Mouse (Mus musculus) hindbrain, embryonic 10.5 days (tissue): ENCODE data around the gene Tagln. TPM values are rescaled to one million over a fixed set of nuclear protein-coding genes. Genes with fewer than 3 reads are reported as not detected.

Experiments
- DNase-seq: peaks from one replicate; pipeline ENCODE4 v3.0.0-alpha.2; 2017; ENCODE audit warnings: low spot score
- H3K27ac ChIP-seq: fragments of 300-500 bp; sonication (generic); 2 replicates; pipeline ENCODE4 v1.5.1; 2016; ENCODE audit warnings: mild to moderate bottlenecking, moderate library complexity
- H3K27me3 ChIP-seq: fragments of 300-500 bp; sonication (generic); 2 replicates; pipeline ENCODE4 v1.6.1; 2016; ENCODE audit warnings: mild to moderate bottlenecking; ENCODE audit not compliant: poor library complexity, insufficient read depth, severe bottlenecking
- H3K36me3 ChIP-seq: fragments of 300-500 bp; sonication (generic); 2 replicates; pipeline ENCODE4 v1.6.1; 2016; ENCODE audit warnings: mild to moderate bottlenecking, moderate library complexity
- H3K4me1 ChIP-seq: fragments of 300-500 bp; sonication (generic); replicated peaks from 2 replicates; pipeline ENCODE4 v1.6.1; 2016; ENCODE audit warnings: mild to moderate bottlenecking
- H3K4me3 ChIP-seq: fragments of 300-500 bp; sonication (generic); 2 replicates; pipeline ENCODE4 v1.5.1; 2016; ENCODE audit warnings: mild to moderate bottlenecking, moderate library complexity
- H3K9me3 ChIP-seq: fragments of 300-500 bp; sonication (generic); 2 replicates; pipeline ENCODE4 v1.6.1; 2016; ENCODE audit warnings: mild to moderate bottlenecking, moderate library complexity
- WGBS: fragments of 180-500 bp; shearing (Covaris S2); methylation state at CpG from one replicate; pipeline ENCODE4 v1.1.7; 2016; 5-methylcytosine and 5-hydroxymethylcytosine counted together
- polyA plus RNA-seq: library from polyadenylated mRNA; unstranded; fragments of >200 nt; fragmentation: Nextera tagmentation; extraction: Ambion mirVana; gene quantifications from 2 replicates; pipeline ENCODE4 v1.2.1, GENCODE M21; 2016

Tagln gene
- polyA plus RNA-seq, 1 experiment from 2014 or later: 34.8 TPM

- H3K36me3 ChIP-seq: peaks cover 95% of the 10 kb centered on the region
- no peak overlapping the region for H3K4me3 ChIP-seq
- 89% methylated on average over 5 of the region's 5 CpGs for WGBS
- no peaks in the 10 kb centered on the region for H3K27me3 ChIP-seq
- H3K9me3 ChIP-seq: no peaks in the 10 kb centered on the region
- H3K4me1 ChIP-seq: no peaks in the 10 kb centered on the region
- DNase-seq: no peak
- no peak overlapping the region for H3K27ac ChIP-seq
Measured at GRCm38 (mm10) chr9:45917041-45917934, 18.6 kb downstream of the Tagln start.

- Histone ChIP-seq H3K4me3 (no peak overlapping the region), H3K27ac (no peak overlapping the region), H3K27me3 (no peaks in the 10 kb centered on the region), H3K4me1 (no peaks in the 10 kb centered on the region), H3K36me3 (peaks cover 96% of the 10 kb centered on the region), H3K9me3 (no peaks in the 10 kb centered on the region)
- DNase-seq: no peak
- 96% methylated on average over 2 of the region's 2 CpGs for WGBS
Measured at GRCm38 (mm10) chr9:45915659-45916058, 20.2 kb downstream of the Tagln start.

- peaks cover 79% of the 10 kb centered on the region for H3K36me3 ChIP-seq
- H3K27ac ChIP-seq: no peak overlapping the region
- 61% methylated on average over 1 of the region's 1 CpGs for WGBS
- peaks cover 16% of the 10 kb centered on the region for H3K4me1 ChIP-seq
- H3K27me3 ChIP-seq: no peaks in the 10 kb centered on the region
- no peak overlapping the region for H3K4me3 ChIP-seq
- no peaks in the 10 kb centered on the region for H3K9me3 ChIP-seq
- peak; percentile 30 for DNase-seq
Measured at GRCm38 (mm10) chr9:45911673-45912072, 24.2 kb downstream of the Tagln start.

GRCm38 (mm10) chr9:45910995-45911394, 24.9 kb downstream of the Tagln start:
- Histone ChIP-seq H3K9me3 (no peaks in the 10 kb centered on the region), H3K4me3 (no peak overlapping the region), H3K4me1 (peaks cover 16% of the 10 kb centered on the region), H3K27me3 (no peaks in the 10 kb centered on the region), H3K27ac (no peak overlapping the region), H3K36me3 (peaks cover 72% of the 10 kb centered on the region)
- no peak for DNase-seq
- 95% methylated on average over 3 of the region's 3 CpGs for WGBS

GRCm38 (mm10) chr9:45907078-45907428, 28.8 kb downstream of the Tagln start:
- no peaks in the 10 kb centered on the region for H3K9me3 ChIP-seq
- DNase-seq: no peak
- H3K36me3 ChIP-seq: peaks cover 56% of the 10 kb centered on the region
- under 1% methylated on average over 19 of the region's 19 CpGs for WGBS
- H3K27me3 ChIP-seq: no peaks in the 10 kb centered on the region
- peaks cover 31% of the 10 kb centered on the region for H3K4me1 ChIP-seq
- H3K4me3 ChIP-seq: peak overlapping the region; percentile 93
- peak overlapping the region; percentile 98 for H3K27ac ChIP-seq

- Histone ChIP-seq H3K4me1 (peaks cover 31% of the 10 kb centered on the region), H3K36me3 (peaks cover 56% of the 10 kb centered on the region), H3K27ac (peak within 1 kb of the TSS; percentile 98), H3K27me3 (no peaks in the 10 kb centered on the region), H3K4me3 (peak within 1 kb of the TSS; percentile 93), H3K9me3 (no peaks in the 10 kb centered on the region)
- under 1% methylated on average over 80 of the region's 80 CpGs for WGBS
- DNase-seq: peak; percentile 88
Measured at GRCm38 (mm10) chr9:45906355-45907077, 29.3 kb downstream of the Tagln start, which contains the start of the genes Pcsk7 and Rnf214. TSS of gene Pcsk7 (plus strand) at chr9:45906497. TSS of gene Rnf214 (minus strand) at chr9:45906911.

GRCm38 (mm10) chr9:45905811-45906237, 30.0 kb downstream of the Tagln start:
- DNase-seq: peak; percentile 57
- Histone ChIP-seq H3K36me3 (peaks cover 55% of the 10 kb centered on the region), H3K27me3 (no peaks in the 10 kb centered on the region), H3K27ac (peak overlapping the region; percentile 98), H3K9me3 (no peaks in the 10 kb centered on the region), H3K4me1 (peaks cover 31% of the 10 kb centered on the region), H3K4me3 (peak overlapping the region; percentile 93)
- WGBS: under 1% methylated on average over 23 of the region's 27 CpGs

GRCm38 (mm10) chr9:45905196-45905595, 30.7 kb downstream of the Tagln start:
- no peaks in the 10 kb centered on the region for H3K9me3 ChIP-seq
- H3K27ac ChIP-seq: peak overlapping the region; percentile 98
- H3K4me1 ChIP-seq: peaks cover 31% of the 10 kb centered on the region
- no peaks in the 10 kb centered on the region for H3K27me3 ChIP-seq
- no peak for DNase-seq
- H3K4me3 ChIP-seq: peak overlapping the region; percentile 93
- 55% methylated on average over 4 of the region's 4 CpGs for WGBS
- peaks cover 55% of the 10 kb centered on the region for H3K36me3 ChIP-seq

GRCm38 (mm10) chr9:45893681-45894080, 42.2 kb downstream of the Tagln start:
- H3K36me3 ChIP-seq: peaks cover 99% of the 10 kb centered on the region
- no peaks in the 10 kb centered on the region for H3K4me1 ChIP-seq
- no peak for DNase-seq
- no peak overlapping the region for H3K4me3 ChIP-seq
- no peak overlapping the region for H3K27ac ChIP-seq
- H3K9me3 ChIP-seq: no peaks in the 10 kb centered on the region
- H3K27me3 ChIP-seq: no peaks in the 10 kb centered on the region

Other genes starting within 250 kb of the Tagln start
- gene Cep164, start 107.4 kb downstream of the Tagln start, polyA plus RNA-seq: 16.0 and 20.9 TPM in 2 replicates
- 24.0 and 29.6 TPM in 2 replicates for gene Bace1, start 97.5 kb downstream of the Tagln start, polyA plus RNA-seq
- 20.4 and 25.7 TPM in 2 replicates for gene Pcsk7, start 29.6 kb downstream of the Tagln start, polyA plus RNA-seq
- 71.8 and 84.1 TPM in 2 replicates for gene Rnf214, start 29.1 kb downstream of the Tagln start, polyA plus RNA-seq
- 26.3 and 28.3 TPM in 2 replicates for gene Sidt2, start 19.2 kb upstream of the Tagln start, polyA plus RNA-seq
- gene Pafah1b2, start 76.6 kb upstream of the Tagln start, polyA plus RNA-seq: 275 and 282 TPM in 2 replicates
- 6.1 and 7.1 TPM in 2 replicates for gene Sik3, start 76.8 kb upstream of the Tagln start, polyA plus RNA-seq